Mouse (Mus musculus): ENCODE data around the gene Rnase10. TPM values are rescaled to one million over a fixed set of nuclear protein-coding genes. Genes with fewer than 3 reads are reported as not detected.

Gene Rnase10
- total and polyA plus RNA-seq, 3 experiments = 0.22 TPM; not detected in 2

GRCm38 (mm10) chr14:51041769-51042168 is 34.2 kb downstream of the Rnase10 start, which contains the start of gene Rnase9:
TSS of gene Rnase9 (minus strand) at chr14:51041869.
- H3K36me3 ChIP-seq (replicated peaks) = no peaks in the 10 kb centered on the region
- no peak for DNase-seq (ENCODE audit: low spot score)

GRCm38 (mm10) chr14:51047846-51048245 is 40.3 kb downstream of the Rnase10 start:
- ATAC-seq (ENCODE audit: extremely low read depth, insufficient number of reproducible peaks, low FRiP score, poor library complexity, severe bottlenecking) (no peak), DNase-seq (ENCODE audit: low spot score) (no peak)
- no peaks in the 10 kb centered on the region for H3K9me3 ChIP-seq (replicated peaks)
- TF ChIP-seq CTCF (IDR thresholded peaks at IDR 0.05; ENCODE audit: low read depth, low read length) (no peak), GATA1 (IDR thresholded peaks at IDR 0.05; ENCODE audit: borderline replicate concordance, low read length) (no peak), GATA2 (IDR thresholded peaks at IDR 0.05; ENCODE audit: borderline replicate concordance, low read depth, low read length) (no peak), TAL1 (conservative IDR thresholded peaks at IDR 0.05; ENCODE audit: low read depth, low read length) (no peak), POLR2AphosphoS5 (IDR thresholded peaks at IDR 0.05; ENCODE audit: insufficient replicate concordance, low read depth, low read length) (no peak)
- no peaks in the 10 kb centered on the region for H3K4me1 ChIP-seq (ENCODE audit: insufficient read depth, low read depth, low read length)
- no peaks in the 10 kb centered on the region for H3K36me3 ChIP-seq (replicated peaks)
- no peak overlapping the region for H3K4me3 ChIP-seq (ENCODE audit: low read depth, low read length)
- H3K27me3 ChIP-seq (ENCODE audit: insufficient read depth, low read length) = peaks cover 15% of the 10 kb centered on the region

More at GRCm38 (mm10) chr14:51041769-51042168, 34.2 kb downstream of the Rnase10 start, which contains the start of gene Rnase9:
- Histone ChIP-seq H3K9me3 (replicated peaks) (no peaks in the 10 kb centered on the region), H3K4me1 (ENCODE audit: insufficient read depth, low read depth, low read length) (no peaks in the 10 kb centered on the region; the same call in 1 of the 2 replicates), H3K4me3 (ENCODE audit: low read depth, low read length) (no peak within 1 kb of the TSS), H3K27me3 (ENCODE audit: insufficient read depth, low read length) (no peaks in the 10 kb centered on the region; the same call in 1 of the 2 replicates)
- no peak for TF ChIP-seq CTCF (IDR thresholded peaks at IDR 0.05; ENCODE audit: low read depth, low read length)
- TF ChIP-seq TAL1 (conservative IDR thresholded peaks at IDR 0.05; ENCODE audit: low read depth, low read length) = no peak
- TF ChIP-seq POLR2AphosphoS5 (IDR thresholded peaks at IDR 0.05; ENCODE audit: insufficient replicate concordance, low read depth, low read length) = no peak
- TF ChIP-seq GATA1 (IDR thresholded peaks at IDR 0.05; ENCODE audit: borderline replicate concordance, low read length) = no peak
- TF ChIP-seq GATA2 (IDR thresholded peaks at IDR 0.05; ENCODE audit: borderline replicate concordance, low read depth, low read length) = no peak
- no peak for ATAC-seq (ENCODE audit: extremely low read depth, insufficient number of reproducible peaks, low FRiP score, poor library complexity, severe bottlenecking)

- peaks cover 28% of the 10 kb centered on the region for H3K27me3 ChIP-seq (ENCODE audit: insufficient read depth, low read length)
- H3K4me3 ChIP-seq (ENCODE audit: low read depth, low read length) = no peak within 1 kb of the TSS
- no peaks in the 10 kb centered on the region for H3K9me3 ChIP-seq (replicated peaks)
- ATAC-seq (ENCODE audit: extremely low read depth, insufficient number of reproducible peaks, low FRiP score, poor library complexity, severe bottlenecking) (no peak), DNase-seq (ENCODE audit: low spot score) (no peak)
- H3K36me3 ChIP-seq (replicated peaks) = no peaks in the 10 kb centered on the region
- no peaks in the 10 kb centered on the region for H3K4me1 ChIP-seq (ENCODE audit: insufficient read depth, low read depth, low read length)
- TF ChIP-seq CTCF (IDR thresholded peaks at IDR 0.05; ENCODE audit: low read depth, low read length) = no peak
- TF ChIP-seq POLR2AphosphoS5 (IDR thresholded peaks at IDR 0.05; ENCODE audit: insufficient replicate concordance, low read depth, low read length) = no peak
- TF ChIP-seq GATA2 (IDR thresholded peaks at IDR 0.05; ENCODE audit: borderline replicate concordance, low read depth, low read length) = no peak
- TF ChIP-seq TAL1 (conservative IDR thresholded peaks at IDR 0.05; ENCODE audit: low read depth, low read length) = no peak
- no peak for TF ChIP-seq GATA1 (IDR thresholded peaks at IDR 0.05; ENCODE audit: borderline replicate concordance, low read length)
These were observed 42.5 kb downstream of the Rnase10 start, which contains the start of gene Rnase11 for GRCm38 (mm10) chr14:51050063-51050462. TSS of gene Rnase11 (minus strand) at chr14:51050163.

GRCm38 (mm10) chr14:51051941-51052340 is 44.4 kb downstream of the Rnase10 start:
- no peaks in the 10 kb centered on the region for H3K36me3 ChIP-seq (replicated peaks)

GRCm38 (mm10) chr14:51053176-51053575 is 45.6 kb downstream of the Rnase10 start:
- no peaks in the 10 kb centered on the region for H3K4me1 ChIP-seq (ENCODE audit: insufficient read depth, low read depth, low read length)
- peaks cover 31% of the 10 kb centered on the region for H3K27me3 ChIP-seq (ENCODE audit: insufficient read depth, low read length)
- H3K9me3 ChIP-seq (replicated peaks) = no peaks in the 10 kb centered on the region
- TF ChIP-seq GATA2 (IDR thresholded peaks at IDR 0.05; ENCODE audit: borderline replicate concordance, low read depth, low read length) (no peak), GATA1 (IDR thresholded peaks at IDR 0.05; ENCODE audit: borderline replicate concordance, low read length) (no peak), TAL1 (conservative IDR thresholded peaks at IDR 0.05; ENCODE audit: low read depth, low read length) (no peak), CTCF (IDR thresholded peaks at IDR 0.05; ENCODE audit: low read depth, low read length) (no peak), POLR2AphosphoS5 (IDR thresholded peaks at IDR 0.05; ENCODE audit: insufficient replicate concordance, low read depth, low read length) (no peak)
- H3K4me3 ChIP-seq (ENCODE audit: low read depth, low read length) = no peak overlapping the region
- H3K36me3 ChIP-seq (replicated peaks) = no peaks in the 10 kb centered on the region
- DNase-seq (ENCODE audit: low spot score) = no peak
- no peak for ATAC-seq (ENCODE audit: extremely low read depth, insufficient number of reproducible peaks, low FRiP score, poor library complexity, severe bottlenecking)

More at GRCm38 (mm10) chr14:51051941-51052340, 44.4 kb downstream of the Rnase10 start:
- TF ChIP-seq TAL1 (conservative IDR thresholded peaks at IDR 0.05; ENCODE audit: low read depth, low read length) (no peak), CTCF (IDR thresholded peaks at IDR 0.05; ENCODE audit: low read depth, low read length) (no peak), GATA2 (IDR thresholded peaks at IDR 0.05; ENCODE audit: borderline replicate concordance, low read depth, low read length) (no peak), POLR2AphosphoS5 (IDR thresholded peaks at IDR 0.05; ENCODE audit: insufficient replicate concordance, low read depth, low read length) (no peak), GATA1 (IDR thresholded peaks at IDR 0.05; ENCODE audit: borderline replicate concordance, low read length) (no peak)
- no peaks in the 10 kb centered on the region for H3K9me3 ChIP-seq (replicated peaks)
- no peaks in the 10 kb centered on the region for H3K4me1 ChIP-seq (ENCODE audit: insufficient read depth, low read depth, low read length)
- peaks cover 30% of the 10 kb centered on the region for H3K27me3 ChIP-seq (ENCODE audit: insufficient read depth, low read length)
- DNase-seq (ENCODE audit: low spot score) (no peak), ATAC-seq (ENCODE audit: extremely low read depth, insufficient number of reproducible peaks, low FRiP score, poor library complexity, severe bottlenecking) (no peak)
- no peak overlapping the region for H3K4me3 ChIP-seq (ENCODE audit: low read depth, low read length)

GRCm38 (mm10) chr14:51054243-51055237 is 47.0 kb downstream of the Rnase10 start:
- DNase-seq (ENCODE audit: low spot score) (no peak), ATAC-seq (ENCODE audit: extremely low read depth, insufficient number of reproducible peaks, low FRiP score, poor library complexity, severe bottlenecking) (no peak)
- no peak overlapping the region for H3K4me3 ChIP-seq (ENCODE audit: low read depth, low read length)

More at GRCm38 (mm10) chr14:51054243-51055237, 47.0 kb downstream of the Rnase10 start:
- H3K4me1 ChIP-seq (ENCODE audit: insufficient read depth, low read depth, low read length) = no peaks in the 10 kb centered on the region
- no peak for TF ChIP-seq GATA1 (IDR thresholded peaks at IDR 0.05; ENCODE audit: borderline replicate concordance, low read length)
- no peak for TF ChIP-seq GATA2 (IDR thresholded peaks at IDR 0.05; ENCODE audit: borderline replicate concordance, low read depth, low read length)
- no peak for TF ChIP-seq POLR2AphosphoS5 (IDR thresholded peaks at IDR 0.05; ENCODE audit: insufficient replicate concordance, low read depth, low read length)
- no peak for TF ChIP-seq CTCF (IDR thresholded peaks at IDR 0.05; ENCODE audit: low read depth, low read length)
- no peak for TF ChIP-seq TAL1 (conservative IDR thresholded peaks at IDR 0.05; ENCODE audit: low read depth, low read length)
- no peaks in the 10 kb centered on the region for H3K36me3 ChIP-seq (replicated peaks)
- H3K27me3 ChIP-seq (ENCODE audit: insufficient read depth, low read length) = peaks cover 23% of the 10 kb centered on the region
- no peaks in the 10 kb centered on the region for H3K9me3 ChIP-seq (replicated peaks)
